Mouse (Mus musculus) heart, adult 2 months (tissue): ENCODE results near the gene Cux2.

Source experiments
- CTCF ChIP-seq: fragments of 200-600 bp; IDR thresholded peaks from 2 replicates; pipeline ENCODE4 v1.8.1; 2022; ENCODE audit warnings: antibody characterized with exemption, mild to moderate bottlenecking, moderate library complexity
- POLR2A ChIP-seq: fragments of 200-500 bp; IDR thresholded peaks from 2 replicates; pipeline ENCODE4 v1.6.1; 2011; ENCODE audit warnings: mild to moderate bottlenecking, low read depth, low read length, control low read depth; ENCODE audit not compliant: insufficient read depth

DNA sequence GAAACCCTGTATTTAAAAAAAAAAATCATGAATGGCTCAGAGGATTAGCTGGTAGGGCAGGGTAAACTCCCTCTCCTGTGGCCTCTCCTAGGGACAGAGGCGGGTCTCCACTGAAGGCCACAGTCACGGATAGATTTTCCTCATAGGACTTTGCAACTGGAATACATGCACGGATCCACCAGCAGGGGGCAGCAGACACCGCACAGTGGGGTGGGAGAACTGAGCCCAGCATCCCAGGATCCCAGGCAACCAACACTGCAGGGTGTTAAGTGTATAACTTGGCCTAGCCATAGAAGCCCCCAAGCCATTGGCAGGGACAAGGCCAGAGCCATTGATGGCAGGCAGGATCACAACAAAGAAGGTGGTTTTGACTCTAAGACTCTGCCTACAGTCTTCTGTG, 177.7 kb downstream of the Cux2 start:
- TF ChIP-seq CTCF: peak; percentile 99
- TF ChIP-seq POLR2A: no peak
